Mouse (Mus musculus) ES-E14 (cell line): ENCODE results near the gene Chrnd. TPM values are rescaled to one million over a fixed set of nuclear protein-coding genes. Genes with fewer than 3 reads are reported as not detected.

Experiments used
- DNase-seq: peaks from one replicate; pipeline ENCODE4 v3.0.0-alpha.2; 2013; ENCODE audit warnings: low read depth, low spot score
- H3K27ac ChIP-seq: 2 replicates; pipeline ENCODE4 v1.5.1; 2012; ENCODE audit warnings: low read depth, mild to moderate bottlenecking, low read length, moderate library complexity, mixed read lengths; ENCODE audit not compliant: poor library complexity, insufficient read depth, severe bottlenecking
- H3K36me3 ChIP-seq: 2 replicates; pipeline ENCODE4 v1.6.1; 2012; ENCODE audit warnings: mild to moderate bottlenecking, low read length, moderate library complexity, mixed read lengths; ENCODE audit not compliant: control insufficient read depth, poor library complexity, insufficient read depth, severe bottlenecking
- H3K4me1 ChIP-seq, 2 experiments: fragments of 150-350 bp in 1 of 2; sonication (generic) in 1 of 2; 2 replicates each; pipeline ENCODE4 v1.6.1; 2012; ENCODE audit warnings: low read length in 2 of 2, mild to moderate bottlenecking in 1 of 2, mixed read lengths in 1 of 2; ENCODE audit not compliant: control insufficient read depth in 2 of 2, insufficient read depth in 2 of 2, poor library complexity in 1 of 2
- H3K4me3 ChIP-seq, 2 experiments: fragments of 150-350 bp in 1 of 2; sonication (generic) in 1 of 2; 2 replicates each; pipeline ENCODE4 v1.5.1; 2012; ENCODE audit warnings: low read length in 2 of 2, low read depth in 1 of 2, mild to moderate bottlenecking in 1 of 2, mixed read lengths in 1 of 2; ENCODE audit not compliant: insufficient read depth in 1 of 2, poor library complexity in 1 of 2, severe bottlenecking in 1 of 2
- H3K9ac ChIP-seq: 2 replicates; pipeline ENCODE4 v1.6.1; 2012; ENCODE audit warnings: low read depth, mild to moderate bottlenecking, low read length, mixed read lengths; ENCODE audit not compliant: poor library complexity, insufficient read depth, severe bottlenecking
- H3K9me3 ChIP-seq: fragments of 150-350 bp; sonication (generic); 2 replicates; pipeline ENCODE4 v1.6.1; 2012; ENCODE audit warnings: low read depth, mild to moderate bottlenecking, low read length; ENCODE audit not compliant: control insufficient read depth, insufficient read depth
- CHD2 ChIP-seq: IDR thresholded peaks from 2 replicates; pipeline ENCODE4 v1.6.1; 2014; ENCODE audit warnings: mild to moderate bottlenecking, low read depth, low read length, inconsistent platforms
- HCFC1 ChIP-seq: IDR thresholded peaks from 2 replicates; pipeline ENCODE4 v1.6.1; 2012; ENCODE audit warnings: low read length, inconsistent platforms, borderline replicate concordance; ENCODE audit not compliant: insufficient read depth
- MAFK ChIP-seq: IDR thresholded peaks from 2 replicates; pipeline ENCODE4 v1.6.1; 2014; ENCODE audit warnings: mild to moderate bottlenecking, low read depth, low read length, inconsistent platforms; ENCODE audit not compliant: insufficient read depth
- ZC3H11A ChIP-seq: IDR thresholded peaks from 2 replicates; pipeline ENCODE4 v1.6.1; 2012; ENCODE audit warnings: low read depth, mild to moderate bottlenecking, inconsistent platforms, low read length, borderline replicate concordance
- ZNF384 ChIP-seq: IDR thresholded peaks from 2 replicates; pipeline ENCODE4 v1.6.1; 2012; ENCODE audit warnings: low read depth, low read length, inconsistent platforms
- in situ Hi-C, 2 experiments: fragments of 600-800 bp; cut with MboI; formaldehyde crosslinking; loops; one replicate each; pipeline ENCODE4 v1.15.1; 2025; ENCODE audit warnings: low sequenced_read_pairs in 2 of 2, inconsistent platforms in 1 of 2; ENCODE audit not compliant: unreplicated experiment in 2 of 2
- total RNA-seq: library from RNA; depleted of rRNA; stranded (reverse); fragments of 300-350 nt; gene quantifications from 2 replicates; pipeline ENCODE4 v1.2.3, GENCODE M21; 2012

Gene Chrnd
- total RNA-seq, 1 experiment: 0.13 TPM

- no peaks in the 10 kb centered on the region for H3K36me3 ChIP-seq
- H3K9me3 ChIP-seq: no peaks in the 10 kb centered on the region
- no peak overlapping the region for H3K27ac ChIP-seq
- TF ChIP-seq CHD2: no peak
- no peak for TF ChIP-seq MAFK
- no peak for TF ChIP-seq HCFC1
- TF ChIP-seq ZC3H11A: no peak
- TF ChIP-seq ZNF384: no peak
- in situ Hi-C loops: no loop called here
- H3K4me1 ChIP-seq: 0 out of 4 replicates have a peak, but pooled peaks cover 0 to 2% of the 10 kb centered on the region in 2 experiments
- no peak overlapping the region for H3K4me3 ChIP-seq
- DNase-seq: no peak
- H3K9ac ChIP-seq: no peak overlapping the region
These were observed 8.0 kb downstream of the Chrnd start for GRCm38 (mm10) chr1:87198119-87199065.

- TF ChIP-seq ZC3H11A: no peak
- TF ChIP-seq HCFC1: no peak
- no peak for TF ChIP-seq ZNF384
- no peak for TF ChIP-seq CHD2
- TF ChIP-seq MAFK: no peak
- H3K27ac ChIP-seq: no peak overlapping the region
- in situ Hi-C loops: no loop called here
These were observed 10.4 kb downstream of the Chrnd start for GRCm38 (mm10) chr1:87200811-87201210.

GRCm38 (mm10) chr1:87201848-87202247 lies 11.4 kb downstream of the Chrnd start:
- Histone ChIP-seq H3K4me1 (peaks cover 0 to 9% of the 10 kb centered on the region in 2 experiments; a peak in 1 of 4 replicates), H3K9me3 (no peaks in the 10 kb centered on the region), H3K36me3 (no peaks in the 10 kb centered on the region), H3K27ac (no peak overlapping the region), H3K4me3 (no peak overlapping the region), H3K9ac (no peak overlapping the region)
- DNase-seq: no peak
- no peak for TF ChIP-seq MAFK
- no peak for TF ChIP-seq ZC3H11A
- TF ChIP-seq CHD2: no peak
- in situ Hi-C loops: no loop called here

More at GRCm38 (mm10) chr1:87200811-87201210, 10.4 kb downstream of the Chrnd start:
- H3K9ac ChIP-seq: no peak overlapping the region
- DNase-seq: no peak
- H3K4me1 ChIP-seq: peaks cover 0 to 3% of the 10 kb centered on the region in 2 experiments; a peak in 1 of 4 replicates
- no peaks in the 10 kb centered on the region for H3K36me3 ChIP-seq
- no peak overlapping the region for H3K4me3 ChIP-seq
- no peaks in the 10 kb centered on the region for H3K9me3 ChIP-seq

GRCm38 (mm10) chr1:87203779-87204178 lies 13.4 kb downstream of the Chrnd start:
- Histone ChIP-seq H3K9me3 (no peaks in the 10 kb centered on the region), H3K9ac (no peak overlapping the region), H3K4me1 (peaks cover 0 to 7% of the 10 kb centered on the region in 2 experiments; a peak in 1 of 4 replicates), H3K27ac (no peak overlapping the region), H3K36me3 (no peaks in the 10 kb centered on the region), H3K4me3 (no peak overlapping the region)
- in situ Hi-C loops: no loop called here
- TF ChIP-seq HCFC1: no peak
- no peak for DNase-seq
